Mouse (Mus musculus) layer of hippocampus, postnatal 10 days (tissue): ENCODE data around the gene Fbxl16. TPM values are rescaled to one million over a fixed set of nuclear protein-coding genes. Genes with fewer than 3 reads are reported as not detected.

Source experiments
- DNase-seq, 2 experiments: peaks; one replicate each; pipeline ENCODE4 v3.0.0; 2021; ENCODE audit warnings: low spot score in 2 of 2
- microRNA-seq, 2 experiments: library from miRNA; unstranded; fragments of <30 nt; microRNA quantifications; one replicate each; pipeline ENCODE4 v1.2.0; 2021
- total RNA-seq, 2 experiments: library from RNA; stranded (reverse); gene quantifications; 2 replicates each; pipeline ENCODE4 v1.2.3; 2021

Fbxl16 gene
- total RNA-seq, 2 experiments from 2014 or later: 272 to 292 TPM

DNA sequence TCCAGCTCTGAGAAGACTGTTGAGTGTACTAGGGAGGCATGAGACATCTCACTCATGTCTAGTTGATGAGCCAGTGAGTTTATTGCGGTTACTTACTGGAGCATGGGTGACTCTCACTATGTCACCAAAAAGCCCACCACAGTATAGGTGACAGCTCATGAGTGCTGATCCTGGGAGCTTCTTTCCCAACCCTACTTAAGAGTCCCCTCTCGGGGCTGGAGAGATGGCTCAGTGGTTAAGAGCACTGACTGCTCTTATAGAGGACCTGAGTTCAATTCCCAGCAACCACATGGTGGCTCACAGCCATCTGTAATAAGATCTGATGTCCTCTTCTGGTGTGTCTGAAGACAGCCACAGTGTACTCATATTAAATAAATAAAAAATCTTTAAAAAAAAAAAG lies 61.1 kb downstream of the Fbxl16 start:
- no peak for DNase-seq

Small RNA genes lying within 50 kb of the gene (microRNA-seq; reads per million reads assigned to microRNA genes)
- gene Mir3082 (2.0 to 3.3 reads per million in 2 experiments), gene Mir6966 (0.59 to 2.7 reads per million in 2 experiments)

Other genes starting within 250 kb of the Fbxl16 start
- gene Sox8, start 238.4 kb upstream of the Fbxl16 start, total RNA-seq: 10 to 100 TPM; 62.7 to 66.3 TPM
- gene Lmf1, start 230.0 kb upstream of the Fbxl16 start, total RNA-seq: 10 to 100 TPM; 23.1 to 26.4 TPM
- 10 to 100 TPM; 55.4 to 57.2 TPM for gene Gng13, start 91.9 kb upstream of the Fbxl16 start, total RNA-seq
- gene Chtf18, start 81.7 kb upstream of the Fbxl16 start, total RNA-seq: 1 to 10 TPM; 2.6 to 3.6 TPM
- 10 to 100 TPM; 27.0 to 30.0 TPM for gene Rpusd1, start 81.4 kb upstream of the Fbxl16 start, total RNA-seq
- gene Mslnl, start 73.0 kb upstream of the Fbxl16 start, total RNA-seq: not detected
- 1 to 10 TPM; 1.8 to 2.6 TPM for gene Msln, start 54.7 kb upstream of the Fbxl16 start, total RNA-seq
- gene Narfl, start 35.3 kb upstream of the Fbxl16 start, total RNA-seq: 10 to 100 TPM; 25.7 to 26.9 TPM
- gene Haghl, start 23.4 kb upstream of the Fbxl16 start, total RNA-seq: 100 to 1,000 TPM; 140 to 157 TPM
- gene Ccdc78, start 22.5 kb upstream of the Fbxl16 start, total RNA-seq: under 1 TPM; 0.23 to 0.33 TPM
- 10 to 100 TPM; 69.2 to 80.1 TPM for gene Fam173a, start 16.2 kb upstream of the Fbxl16 start, total RNA-seq
- gene AC134908.4, start 13.4 kb upstream of the Fbxl16 start, total RNA-seq: not detected
- gene Metrn, start 11.9 kb upstream of the Fbxl16 start, total RNA-seq: 10 to 100 TPM; 51.2 to 65.8 TPM
- 10 to 100 TPM; 21.0 to 24.1 TPM for gene Wdr24, start 14.5 kb downstream of the Fbxl16 start, total RNA-seq
- gene Jmjd8, start 19.8 kb downstream of the Fbxl16 start, total RNA-seq: 10 to 100 TPM; 55.4 to 56.9 TPM
- gene Stub1, start 24.3 kb downstream of the Fbxl16 start, total RNA-seq: 100 to 1,000 TPM; 168 to 169 TPM
- 10 to 100 TPM; 80.6 to 99.3 TPM for gene Rhbdl1, start 28.2 kb downstream of the Fbxl16 start, total RNA-seq
- 10 to 100 TPM; 30.9 to 36.3 TPM for gene Gm20683, start 32.7 kb downstream of the Fbxl16 start, total RNA-seq
- gene Rhot2, start 35.8 kb downstream of the Fbxl16 start, total RNA-seq: 10 to 100 TPM; 80.3 to 94.8 TPM
- gene Wdr90, start 52.4 kb downstream of the Fbxl16 start, total RNA-seq: 10 to 100 TPM; 25.4 to 37.8 TPM
- gene Mcrip2, start 59.7 kb downstream of the Fbxl16 start, total RNA-seq: 10 to 100 TPM; 30.6 to 32.6 TPM
- gene Mettl26, start 66.0 kb downstream of the Fbxl16 start, total RNA-seq: 10 to 100 TPM; 31.7 to 32.7 TPM
- gene Wfikkn1, start 71.8 kb downstream of the Fbxl16 start, total RNA-seq: 1 to 10 TPM; 1.1 to 1.4 TPM
- gene Rab40c, start 110.6 kb downstream of the Fbxl16 start, total RNA-seq: 10 to 100 TPM; 41.9 to 49.9 TPM
- 100 to 1,000 TPM; 144 to 149 TPM for gene Pigq, start 135.9 kb downstream of the Fbxl16 start, total RNA-seq
- gene Nhlrc4, start 135.9 kb downstream of the Fbxl16 start, total RNA-seq: not detected
- not detected for gene A930017K11Rik, start 143.5 kb downstream of the Fbxl16 start, total RNA-seq
- 10 to 100 TPM; 38.2 to 50.8 TPM for gene Capn15, start 176.7 kb downstream of the Fbxl16 start, total RNA-seq